ENCODE assay signal across 25 mouse cellular contexts in the genomic region with DNA sequence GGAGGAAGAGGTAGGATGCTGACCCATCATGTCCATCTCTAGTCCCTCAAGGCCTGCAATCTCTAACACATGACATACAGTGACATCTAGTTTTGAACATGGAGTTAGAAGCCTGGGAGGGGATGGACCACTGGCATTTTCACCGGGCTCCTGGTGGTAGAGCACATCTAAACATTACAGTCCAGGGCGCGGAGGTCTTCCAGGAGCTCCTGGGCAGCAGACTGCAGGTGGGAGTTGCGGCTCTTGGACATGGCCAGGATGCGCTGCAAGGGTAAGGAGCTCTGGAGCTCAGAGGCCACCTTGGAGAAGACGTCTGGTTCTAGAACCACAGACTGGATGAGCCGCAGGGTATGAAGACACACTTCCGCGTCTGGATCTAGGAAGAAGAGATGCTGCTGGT.
DNase-seq lines count a peak whose midpoint lies in the region; ATAC-seq lines count a peak whose summit lies in the region.
"Had no signal": no experiment of that assay in that cellular context is flagged by ENCODE, and none has a peak within 500 bp of the region (broad histone marks: within the 10 kb centered on the region; RNA-seq: fewer than 3 reads in every experiment).

No protein-coding gene starts in this region.

- H3K27ac ChIP-seq in forebrain, embryonic 11.5 days (ENCODE audit: low read depth, low read length), result no peak overlapping the region
- H3K27ac ChIP-seq in forebrain, embryonic 14.5 days (ENCODE audit: low read depth, low read length), result no peak overlapping the region
- no peak overlapping the region for H3K27ac ChIP-seq in heart, embryonic 10.5 days
- H3K27ac ChIP-seq in heart, embryonic 12.5 days (ENCODE audit: poor library complexity, severe bottlenecking), result no peak overlapping the region
- H3K27ac ChIP-seq: embryonic facial prominence, embryonic 10.5 days; embryonic facial prominence, embryonic 12.5 days; forebrain, embryonic 12.5 days; forebrain, embryonic 15.5 days had no signal

- ATAC-seq in forebrain, embryonic 11.5 days (replicated peaks; ENCODE audit: low FRiP score), result no peak
- ATAC-seq in forebrain, embryonic 14.5 days, result no peak
- ATAC-seq in heart, embryonic 12.5 days (ENCODE audit: insufficient number of reproducible peaks, low FRiP score), result no peak
- ATAC-seq: activated CD4-positive, CD25-positive, alpha-beta regulatory T cell, adult 4 months; CD4-positive, CD25-positive, alpha-beta regulatory T cell, adult 4 months; forebrain, embryonic 15.5 days; forebrain, postnatal 0 days; Patski had no signal

- H3K9me3 ChIP-seq in forebrain, embryonic 11.5 days (ENCODE audit: control insufficient read depth, low read length), result no peaks in the 10 kb centered on the region
- H3K9me3 ChIP-seq in forebrain, embryonic 14.5 days (replicated peaks; ENCODE audit: control insufficient read depth, low read length), result no peaks in the 10 kb centered on the region
- H3K9me3 ChIP-seq in heart, embryonic 10.5 days, result no peaks in the 10 kb centered on the region
- no peaks in the 10 kb centered on the region for H3K9me3 ChIP-seq in heart, embryonic 12.5 days (replicated peaks)
- H3K9me3 ChIP-seq: embryonic facial prominence, embryonic 10.5 days; embryonic facial prominence, embryonic 12.5 days; forebrain, embryonic 12.5 days; forebrain, embryonic 15.5 days; G1E had no signal

- H3K36me3 ChIP-seq in forebrain, embryonic 11.5 days (ENCODE audit: control insufficient read depth, insufficient read depth, low read length), result no peaks in the 10 kb centered on the region
- H3K36me3 ChIP-seq in forebrain, embryonic 14.5 days (ENCODE audit: control insufficient read depth, insufficient read depth, low read length), result no peaks in the 10 kb centered on the region
- no peaks in the 10 kb centered on the region for H3K36me3 ChIP-seq in heart, embryonic 10.5 days
- H3K36me3 ChIP-seq in heart, embryonic 12.5 days, result no peaks in the 10 kb centered on the region
- H3K36me3 ChIP-seq: embryonic facial prominence, embryonic 10.5 days; embryonic facial prominence, embryonic 12.5 days; forebrain, embryonic 12.5 days; forebrain, embryonic 15.5 days; G1E had no signal

- H3K4me2 ChIP-seq in forebrain, embryonic 11.5 days (ENCODE audit: low read depth, low read length, severe bottlenecking), result no peak overlapping the region
- no peak overlapping the region for H3K4me2 ChIP-seq in forebrain, embryonic 14.5 days (ENCODE audit: low read length)
- no peak overlapping the region for H3K4me2 ChIP-seq in heart, embryonic 12.5 days
- H3K4me2 ChIP-seq: embryonic facial prominence, embryonic 12.5 days; forebrain, embryonic 12.5 days; forebrain, embryonic 15.5 days had no signal

- peak; percentile 34 for DNase-seq in forebrain, embryonic 11.5 days (ENCODE audit: low spot score)
- DNase-seq in forebrain, embryonic 14.5 days (ENCODE audit: low spot score), result no peak
- DNase-seq in heart, embryonic 10.5 days (ENCODE audit: low spot score), result peak; percentile 68
- DNase-seq in testis, postnatal 10 days (ENCODE audit: low spot score), result peak; percentile 30
- DNase-seq in testis, postnatal 14 days (ENCODE audit: low spot score), result no peak
- DNase-seq: adrenal gland, adult 8-10 months; adrenal gland, postnatal 14 days; adrenal gland, postnatal 36 days; B cell, adult 2 months; cerebellum, adult 11-12 months; cerebellum, adult 2 months; cerebellum, adult 9-10 months; cerebellum, postnatal 10 days; cerebellum, postnatal 25 days; forebrain, postnatal 0 days had no signal

- WGBS in forebrain, embryonic 11.5 days, result 91% methylated on average over 9 of the region's 9 CpGs
- WGBS in forebrain, embryonic 14.5 days, result 93% methylated on average over 9 of the region's 9 CpGs
- WGBS in heart, embryonic 10.5 days, result 87% methylated on average over 9 of the region's 9 CpGs
- 89% methylated on average over 9 of the region's 9 CpGs for WGBS in heart, embryonic 12.5 days

- no peaks in the 10 kb centered on the region for H3K27me3 ChIP-seq in forebrain, embryonic 11.5 days (ENCODE audit: control insufficient read depth, insufficient read depth, low read length)
- no peaks in the 10 kb centered on the region for H3K27me3 ChIP-seq in forebrain, embryonic 14.5 days (replicated peaks; ENCODE audit: control insufficient read depth, insufficient read depth, low read length)
- H3K27me3 ChIP-seq in heart, embryonic 10.5 days (ENCODE audit: insufficient read depth, poor library complexity, severe bottlenecking), result no peaks in the 10 kb centered on the region
- H3K27me3 ChIP-seq in heart, embryonic 12.5 days (replicated peaks), result no peaks in the 10 kb centered on the region
- H3K27me3 ChIP-seq: CH12.LX; embryonic facial prominence, embryonic 12.5 days; forebrain, embryonic 12.5 days; forebrain, embryonic 15.5 days; Patski had no signal

- no peaks in the 10 kb centered on the region for H3K4me1 ChIP-seq in forebrain, embryonic 11.5 days (replicated peaks; ENCODE audit: control insufficient read depth, insufficient read depth, low read length)
- no peaks in the 10 kb centered on the region for H3K4me1 ChIP-seq in forebrain, embryonic 14.5 days (ENCODE audit: control insufficient read depth, insufficient read depth, low read length)
- no peaks in the 10 kb centered on the region for H3K4me1 ChIP-seq in heart, embryonic 10.5 days
- peaks cover 11% of the 10 kb centered on the region for H3K4me1 ChIP-seq in heart, embryonic 12.5 days (replicated peaks)
- H3K4me1 ChIP-seq: forebrain, embryonic 15.5 days had no signal

- H3K4me3 ChIP-seq in forebrain, embryonic 11.5 days (ENCODE audit: low read depth, low read length), result no peak overlapping the region
- H3K4me3 ChIP-seq in forebrain, embryonic 14.5 days (ENCODE audit: low read depth, low read length), result no peak overlapping the region
- no peak overlapping the region for H3K4me3 ChIP-seq in heart, embryonic 10.5 days
- no peak overlapping the region for H3K4me3 ChIP-seq in heart, embryonic 12.5 days
- H3K4me3 ChIP-seq: embryonic facial prominence, embryonic 10.5 days; embryonic facial prominence, embryonic 12.5 days; forebrain, embryonic 12.5 days; forebrain, embryonic 15.5 days had no signal

- H3K9ac ChIP-seq in forebrain, embryonic 11.5 days (ENCODE audit: low read length), result no peak overlapping the region
- no peak overlapping the region for H3K9ac ChIP-seq in forebrain, embryonic 14.5 days (ENCODE audit: low read length)
- no peak overlapping the region for H3K9ac ChIP-seq in heart, embryonic 12.5 days
- H3K9ac ChIP-seq: embryonic facial prominence, embryonic 12.5 days; forebrain, embryonic 12.5 days; forebrain, embryonic 15.5 days; forebrain, postnatal 0 days had no signal

Comparison
In these comparisons a context has a peak if more than half of its experiments do, and no peak if none do; other contexts are left out.
1. DNase-seq: peak in forebrain, embryonic 11.5 days (single experiment), heart, embryonic 10.5 days (single experiment) and testis, postnatal 10 days (single experiment); none in forebrain, embryonic 14.5 days (single experiment) and testis, postnatal 14 days (single experiment).